Mouse (Mus musculus) urinary bladder, adult 2 months (tissue): ENCODE data around the gene Rab31. TPM values are rescaled to one million over a fixed set of nuclear protein-coding genes. Genes with fewer than 3 reads are reported as not detected.

Source experiments
- DNase-seq: peaks from one replicate; pipeline ENCODE4 v3.0.0; 2022; ENCODE audit warnings: low spot score
- polyA plus RNA-seq: library from polyadenylated mRNA; depleted of rRNA; stranded (reverse); fragments of >200 nt; gene quantifications from 2 replicates; pipeline ENCODE4 v1.2.3, GENCODE M21; 2012

Rab31 gene
- polyA plus RNA-seq, 1 experiment = 34.2 TPM

DNA sequence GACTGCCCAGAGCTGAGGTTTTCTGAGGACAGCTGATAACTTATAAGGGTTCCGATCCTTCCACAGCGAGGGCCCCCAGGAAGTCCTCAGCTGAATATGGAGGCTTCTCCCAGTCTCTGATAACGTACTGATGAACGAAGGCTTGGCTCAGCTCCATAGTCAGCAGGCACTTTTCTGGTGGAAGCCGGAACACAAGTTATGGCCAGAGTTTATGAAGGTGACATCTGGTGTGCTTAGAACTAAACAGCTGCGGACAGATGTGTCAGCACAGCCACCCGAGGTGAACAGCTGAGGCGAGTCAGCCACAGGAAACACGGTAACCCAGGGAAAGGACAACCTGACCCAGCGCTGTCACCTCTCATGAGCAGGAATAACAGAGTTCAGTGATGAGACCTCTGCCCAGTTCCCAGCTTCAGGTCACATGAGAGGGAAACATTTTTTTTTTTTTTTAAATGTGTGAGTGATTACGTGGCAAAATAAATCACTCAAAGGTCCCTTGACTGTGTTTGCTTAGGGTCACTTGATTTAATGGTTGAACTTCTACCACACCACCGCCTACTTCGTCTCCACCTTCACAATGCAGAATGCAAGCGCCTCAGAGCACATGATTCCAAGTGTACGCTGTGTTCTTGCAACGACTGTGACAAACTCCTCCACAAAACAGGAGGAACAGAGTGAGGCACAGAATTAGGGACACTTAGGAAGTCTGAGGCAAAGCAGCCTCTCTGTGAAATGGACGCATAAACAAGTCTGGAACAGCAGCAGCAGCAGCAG is 106.0 kb downstream of the Rab31 start:
- DNase-seq = no peak

DNA sequence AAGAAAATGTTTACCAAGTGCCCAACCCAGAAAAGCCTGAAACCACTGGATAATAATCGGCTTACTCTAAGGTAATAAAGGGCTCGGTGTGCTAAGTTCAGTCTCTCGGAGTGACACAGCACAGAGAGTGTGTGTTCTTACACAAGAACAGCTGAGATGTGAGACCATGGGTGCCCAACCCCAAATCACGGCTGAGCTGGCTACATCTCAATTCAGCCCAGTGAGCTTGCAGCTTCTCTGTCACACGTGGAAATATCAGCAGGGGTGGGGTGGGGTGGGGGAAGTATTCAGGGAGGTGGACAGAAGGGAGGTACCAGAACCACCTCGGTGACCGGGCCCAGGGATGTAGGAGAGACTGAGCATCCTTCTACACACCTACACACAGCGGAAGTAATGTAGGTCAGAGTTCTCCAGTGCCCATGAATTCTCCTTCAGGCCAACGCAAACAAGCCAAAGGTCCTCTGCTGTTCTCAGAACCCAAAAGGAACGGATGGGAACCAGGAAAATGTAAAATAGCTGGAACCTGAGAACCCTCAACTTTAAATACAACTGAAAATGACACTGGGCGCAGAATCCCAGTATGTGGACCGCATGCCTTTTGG is 106.7 kb downstream of the Rab31 start:
- no peak for DNase-seq

DNA sequence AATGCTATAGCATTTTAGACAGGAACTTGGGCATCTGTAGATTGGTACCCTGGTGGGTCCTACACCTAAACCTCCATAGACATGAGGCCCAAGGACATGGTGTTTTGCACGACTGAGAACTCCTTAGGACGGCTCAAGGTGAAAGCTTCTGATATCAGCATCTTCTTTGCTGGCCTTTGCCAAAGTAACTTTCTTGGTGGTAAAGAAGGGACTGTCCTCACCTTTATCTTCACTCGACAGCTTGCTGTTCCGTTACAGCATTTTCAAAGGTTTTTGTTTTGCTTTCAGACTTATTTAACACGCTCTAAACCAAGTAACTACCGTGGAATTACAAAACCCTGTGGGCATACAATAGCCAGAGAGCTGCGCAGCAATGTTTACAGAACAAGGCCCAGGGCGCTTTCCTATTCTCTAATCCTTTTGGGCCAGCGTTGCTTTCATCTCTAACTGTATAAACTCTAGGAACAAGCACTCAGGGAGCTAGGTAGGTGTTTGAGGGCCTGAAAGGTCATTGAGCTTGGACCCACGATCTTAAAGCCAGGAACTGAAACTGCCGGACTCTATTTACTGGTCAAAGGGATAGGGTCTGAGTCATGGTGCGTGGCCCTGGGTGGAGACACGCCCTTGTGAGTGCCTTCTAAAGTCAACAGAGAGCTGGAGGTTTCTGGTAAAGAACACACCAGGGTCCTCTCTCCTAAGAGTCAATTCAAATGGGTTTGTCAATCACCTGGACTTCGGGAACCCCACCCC is 109.0 kb downstream of the Rab31 start:
- DNase-seq = no peak

DNA sequence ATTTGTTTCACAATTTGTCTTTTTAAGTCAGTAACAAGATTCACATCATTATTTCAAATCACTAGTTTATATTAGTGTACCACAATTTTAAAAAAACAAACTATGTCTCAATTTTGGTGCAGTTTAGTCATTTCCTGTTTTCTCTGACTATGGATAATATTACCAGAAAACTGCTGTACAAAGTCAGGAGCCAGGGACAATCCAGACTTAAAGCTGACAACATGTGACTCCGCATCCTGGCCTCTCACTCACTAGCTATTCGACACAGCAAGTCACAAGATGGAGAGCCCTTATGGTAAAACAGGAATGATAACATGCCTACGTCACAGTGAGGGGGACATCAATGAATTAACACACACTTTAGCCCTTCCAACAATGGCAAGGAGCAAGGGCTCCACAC is 109.9 kb downstream of the Rab31 start:
- DNase-seq = no peak

DNA sequence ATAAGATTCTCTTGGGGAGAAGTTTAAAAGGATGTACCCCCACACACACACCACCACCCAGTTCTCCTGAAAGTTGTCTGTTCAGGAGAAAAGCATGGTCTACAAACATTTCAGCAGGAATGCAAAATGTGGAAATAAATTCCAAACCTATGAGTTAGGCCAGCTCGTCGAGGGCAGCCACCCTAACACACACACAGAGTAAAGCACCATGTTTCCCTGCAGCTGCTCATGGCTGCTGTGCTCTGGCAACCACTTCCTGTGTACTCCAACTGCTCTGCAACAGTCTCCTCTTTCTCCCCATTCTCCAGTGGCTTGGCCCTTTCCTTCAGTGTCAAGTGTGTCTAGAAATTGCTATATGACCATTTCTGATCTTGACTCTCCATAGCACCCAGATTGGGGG is 114.1 kb downstream of the Rab31 start:
- no peak for DNase-seq

DNA sequence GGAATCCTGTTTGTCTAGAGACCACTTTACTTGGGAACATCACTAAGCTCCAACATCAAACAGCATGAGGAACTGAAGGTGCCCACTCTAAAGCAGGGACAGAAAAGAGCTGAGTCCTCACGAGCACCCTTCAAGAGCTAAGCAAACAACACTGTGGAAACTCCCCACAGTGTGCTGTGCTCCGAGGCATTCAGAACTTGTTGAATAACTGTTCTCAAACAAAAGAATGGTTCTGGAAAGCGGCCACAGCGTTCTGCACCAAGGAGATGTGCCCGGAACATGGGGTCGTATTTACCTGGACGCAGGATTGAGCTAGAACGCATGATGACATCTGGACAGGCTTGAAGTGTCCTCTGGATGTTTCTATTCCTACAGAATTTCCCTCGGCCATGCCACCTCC is 114.6 kb downstream of the Rab31 start:
- no peak for DNase-seq

DNA sequence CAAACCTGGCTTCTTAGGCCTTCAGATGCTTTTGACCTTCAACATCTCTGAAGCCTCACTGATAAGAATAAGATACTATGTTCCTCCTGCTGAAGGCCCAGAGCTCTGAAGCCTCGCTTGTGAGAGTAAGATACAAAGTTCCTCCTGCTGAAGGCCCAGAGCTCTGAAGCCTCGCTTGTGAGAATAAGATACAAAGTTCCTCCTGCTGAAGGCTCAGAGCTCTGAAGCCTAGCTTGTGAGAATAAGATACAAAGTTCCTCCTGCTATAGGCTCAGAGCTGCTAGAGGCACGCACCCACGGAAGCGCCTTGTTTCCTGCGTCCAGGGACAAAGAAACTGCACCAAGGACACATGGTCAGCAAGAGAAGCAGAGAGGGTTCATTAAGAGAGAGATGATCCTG is 115.8 kb downstream of the Rab31 start:
- no peak for DNase-seq

DNA sequence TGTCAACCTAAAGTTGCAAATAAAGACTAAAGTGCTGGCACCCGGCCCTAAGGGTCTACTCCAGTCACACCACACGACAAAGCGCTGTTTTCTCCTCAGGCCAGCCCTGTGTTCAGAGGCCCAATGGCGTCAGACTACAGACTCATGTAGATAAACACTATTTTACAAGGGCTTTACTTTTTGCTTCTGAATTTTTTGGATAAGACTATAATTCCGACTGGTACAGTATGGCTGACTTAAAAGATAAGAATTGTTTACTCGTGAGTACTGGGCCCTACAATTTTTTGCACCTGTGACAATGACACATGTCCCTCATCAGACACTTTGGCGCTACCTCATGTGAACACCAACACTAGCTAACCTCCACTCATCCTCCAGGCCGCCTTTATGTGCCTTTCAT is 116.5 kb downstream of the Rab31 start:
- DNase-seq = no peak

DNA sequence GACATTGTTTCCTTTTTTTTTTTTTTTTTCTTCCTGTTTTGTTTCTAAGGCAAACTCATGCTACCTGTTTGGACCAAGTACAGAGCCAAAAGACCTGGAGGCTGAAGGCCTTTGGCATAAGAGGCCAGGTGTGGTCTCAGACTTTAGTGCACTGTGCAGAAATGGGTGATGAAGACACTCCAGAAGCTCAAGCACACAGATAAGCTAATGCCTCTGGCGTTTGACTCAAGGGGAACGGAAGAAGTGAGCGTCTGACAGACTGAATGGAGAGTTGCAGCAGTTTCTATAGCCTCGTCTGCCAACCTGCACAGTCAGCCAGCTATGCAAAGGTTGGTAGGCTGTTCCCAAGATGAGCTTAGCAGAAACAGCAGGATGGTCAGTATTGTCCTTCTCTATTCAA is 116.9 kb downstream of the Rab31 start:
- DNase-seq = no peak

DNA sequence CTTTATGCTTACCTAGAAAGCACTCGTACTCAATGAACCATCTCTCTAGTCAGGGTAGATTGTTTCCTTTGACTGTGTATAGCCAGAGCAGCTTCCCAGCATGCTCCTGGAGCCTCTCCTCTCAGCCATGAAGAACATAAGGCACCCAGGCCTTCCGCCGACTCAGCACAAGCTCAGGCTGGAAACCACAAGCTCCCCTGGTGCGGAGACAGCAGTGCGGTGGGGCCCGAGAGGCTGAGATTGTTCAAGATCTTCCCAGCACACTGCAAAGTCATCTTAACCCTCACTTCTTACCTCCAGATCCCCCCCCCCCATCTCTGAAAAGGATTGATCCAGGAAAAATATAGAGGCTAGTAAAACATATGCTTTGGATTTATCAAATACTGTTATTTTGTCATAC is 122.0 kb downstream of the Rab31 start:
- DNase-seq = no peak

DNA sequence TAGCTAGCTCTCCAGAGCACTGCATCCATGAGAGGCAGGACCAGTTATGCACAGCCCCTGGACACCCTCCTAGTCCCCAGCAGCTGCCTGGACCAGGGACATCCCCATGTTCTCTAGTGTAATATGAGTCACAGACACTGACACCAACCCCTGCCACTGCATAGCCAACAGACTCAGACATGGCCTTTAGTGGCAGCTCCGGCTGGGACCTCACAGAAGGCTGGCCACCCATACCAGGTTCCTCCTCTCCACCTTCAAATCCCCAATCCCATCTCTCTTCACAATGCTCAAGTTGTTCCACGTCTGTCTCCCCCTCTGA is 123.4 kb downstream of the Rab31 start:
- DNase-seq = no peak

DNA sequence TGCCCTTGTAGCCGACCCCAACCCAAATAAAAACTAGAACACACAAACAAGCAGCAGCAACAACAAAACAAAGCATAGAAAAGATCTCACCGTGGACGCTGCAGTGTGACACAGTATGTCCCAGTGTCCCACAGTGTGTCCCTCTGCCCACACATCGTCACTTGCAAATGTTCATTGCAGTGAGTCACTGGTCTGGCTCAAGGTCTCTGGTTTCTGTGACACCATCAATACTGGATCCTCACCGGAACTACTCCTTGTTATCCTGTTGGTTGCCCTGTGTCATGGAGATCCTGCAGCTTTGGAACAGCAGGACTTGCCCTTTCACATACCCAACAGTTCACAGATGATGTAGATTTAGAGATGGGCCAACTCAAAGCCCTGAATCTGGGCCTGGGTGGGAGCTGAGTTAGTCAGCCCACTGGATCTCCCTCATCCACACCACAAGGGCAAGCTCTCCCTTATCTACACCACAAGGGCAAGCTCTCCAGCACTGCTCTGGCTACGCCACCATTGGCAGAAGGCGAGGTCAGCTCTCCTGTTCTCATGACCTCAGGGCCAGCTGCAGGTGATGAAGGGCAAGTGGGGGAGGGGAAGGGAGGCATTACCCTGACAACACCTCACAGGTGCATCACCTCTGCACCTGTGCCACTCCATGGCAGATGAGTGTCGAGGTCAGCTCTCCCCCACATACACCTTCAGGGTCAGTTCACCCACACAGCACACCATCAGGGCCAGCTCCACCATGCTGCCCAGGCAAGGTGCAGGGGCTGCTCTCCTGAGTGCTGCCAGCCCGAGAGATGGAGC is 124.0 kb downstream of the Rab31 start:
- no peak for DNase-seq

DNA sequence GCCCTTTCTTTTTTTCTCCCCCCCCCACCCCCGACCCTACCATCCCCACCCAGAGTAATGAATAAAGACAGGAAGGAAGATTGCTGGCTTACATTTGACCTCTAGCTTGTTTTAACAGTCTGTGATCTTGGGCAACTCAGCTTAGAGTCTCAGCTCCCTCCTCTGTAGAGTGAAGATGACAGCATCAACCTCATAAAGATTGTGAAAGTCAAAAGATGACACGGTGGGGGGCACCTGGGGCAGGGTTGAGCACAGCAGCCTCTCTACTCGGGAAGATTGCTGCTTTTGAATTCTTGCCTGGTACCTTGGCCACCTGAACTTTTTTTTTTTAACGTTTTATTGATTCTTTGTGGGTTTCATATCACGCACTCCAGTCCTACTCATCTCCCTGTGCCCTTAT is 124.6 kb downstream of the Rab31 start:
- no peak for DNase-seq

DNA sequence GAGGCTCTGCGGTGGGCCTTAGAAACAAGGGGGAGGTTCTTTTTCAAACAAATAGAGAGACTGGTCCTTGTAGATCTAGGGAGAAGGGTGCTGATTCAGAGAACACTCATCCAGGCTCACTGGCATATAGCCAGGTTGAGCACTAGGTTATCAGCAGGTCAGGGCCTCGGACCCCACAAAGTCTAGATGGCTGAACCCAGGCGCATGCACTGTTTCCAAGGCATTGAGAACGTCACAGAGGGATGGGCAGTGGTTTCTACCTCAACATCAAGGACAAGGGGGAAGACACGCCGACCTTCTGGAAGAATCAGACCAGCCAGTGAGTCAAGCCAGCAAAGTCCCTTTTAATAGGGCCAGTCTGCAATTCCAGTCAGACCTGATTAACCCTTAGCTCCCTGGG is 125.3 kb downstream of the Rab31 start:
- DNase-seq = no peak

DNA sequence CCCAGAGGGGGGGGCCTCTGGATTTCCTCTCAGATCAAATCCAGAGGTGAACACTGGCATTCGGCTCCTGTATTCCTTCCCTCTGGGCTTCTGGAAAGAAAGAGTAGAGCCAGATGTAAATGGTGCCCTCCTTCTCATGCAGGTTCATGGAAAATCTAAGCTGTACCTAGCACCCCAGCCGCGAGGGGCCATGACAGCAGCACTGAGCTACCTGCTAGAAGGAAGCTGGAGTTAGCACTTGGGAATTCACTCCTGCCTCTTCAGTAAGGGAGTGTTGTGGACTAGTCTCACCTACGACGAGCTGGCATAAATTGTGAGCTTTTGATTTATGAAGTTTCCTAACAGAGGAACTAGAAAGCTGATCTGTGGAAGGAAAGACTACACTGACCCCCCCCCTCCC is 129.0 kb downstream of the Rab31 start:
- DNase-seq = no peak

DNA sequence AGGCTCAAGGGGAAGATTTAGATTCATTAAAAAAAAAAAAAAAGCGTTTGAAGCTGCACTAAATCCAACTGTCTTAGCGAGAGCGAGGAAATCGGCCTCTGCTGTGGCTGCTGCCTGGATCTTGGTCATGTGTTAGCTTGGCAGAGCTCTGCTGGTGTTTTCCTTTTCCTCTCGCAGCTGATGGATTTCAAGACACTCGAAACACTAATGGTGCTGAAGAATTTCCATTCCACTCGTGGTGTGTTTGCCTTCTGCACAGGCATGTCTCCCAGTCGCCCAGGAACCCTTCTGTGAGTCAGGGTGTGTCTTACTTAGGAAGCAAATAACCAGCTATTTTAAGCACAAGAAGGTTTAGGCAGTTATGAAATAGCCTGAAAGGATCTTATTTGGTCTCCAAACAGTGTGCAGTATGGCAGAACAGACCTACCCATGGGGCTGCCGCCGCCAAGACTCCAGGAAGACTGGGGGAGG is 129.5 kb downstream of the Rab31 start:
- no peak for DNase-seq

DNA sequence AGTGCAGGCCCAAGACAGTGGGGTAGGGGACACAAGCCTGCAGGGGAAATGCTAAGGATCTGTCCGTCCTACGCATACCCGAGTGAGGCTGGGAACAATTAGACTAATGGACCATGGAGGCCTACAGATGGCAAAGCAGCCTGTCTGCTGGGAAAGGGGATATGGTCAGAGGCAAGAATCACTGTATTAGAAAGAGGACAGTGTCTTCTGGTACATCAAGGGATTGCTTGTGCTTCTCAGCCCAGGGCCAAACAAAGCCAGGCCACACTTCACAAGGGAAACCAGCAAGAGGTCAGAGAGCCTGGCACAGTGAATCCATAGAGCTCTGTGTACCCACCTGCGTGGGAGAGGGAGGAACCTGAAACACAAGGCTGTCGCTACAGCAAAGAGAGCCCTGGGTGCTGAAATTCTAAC is 130.0 kb downstream of the Rab31 start:
- DNase-seq = no peak

DNA sequence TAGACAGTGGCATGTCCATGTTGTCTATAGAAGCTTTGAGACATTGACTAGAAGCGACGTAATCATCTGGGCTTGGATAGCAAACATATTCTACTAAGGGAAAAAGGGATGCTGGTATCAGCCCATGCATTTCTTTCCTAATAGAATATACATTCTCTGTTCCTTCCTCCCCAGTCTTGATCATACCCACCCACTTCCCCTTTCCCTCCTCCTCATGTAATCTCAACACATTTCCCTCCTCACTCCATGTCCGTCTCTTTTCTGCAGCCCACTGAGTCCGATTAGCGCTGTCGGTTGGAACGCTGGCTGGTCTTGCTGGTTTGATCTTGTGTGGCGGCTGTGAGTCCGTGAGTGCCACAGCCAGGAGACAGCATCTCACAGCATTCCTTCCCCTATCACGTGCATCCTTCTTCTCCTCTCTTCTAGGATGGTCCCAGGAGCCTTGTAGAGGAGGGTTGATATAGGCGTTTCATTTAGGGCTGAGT is 130.8 kb downstream of the Rab31 start, which contains the start of gene Txndc2:
Gene Txndc2 (minus strand): TSS at position 435 of the 485 bp plus-strand sequence.
- no peak for DNase-seq

DNA sequence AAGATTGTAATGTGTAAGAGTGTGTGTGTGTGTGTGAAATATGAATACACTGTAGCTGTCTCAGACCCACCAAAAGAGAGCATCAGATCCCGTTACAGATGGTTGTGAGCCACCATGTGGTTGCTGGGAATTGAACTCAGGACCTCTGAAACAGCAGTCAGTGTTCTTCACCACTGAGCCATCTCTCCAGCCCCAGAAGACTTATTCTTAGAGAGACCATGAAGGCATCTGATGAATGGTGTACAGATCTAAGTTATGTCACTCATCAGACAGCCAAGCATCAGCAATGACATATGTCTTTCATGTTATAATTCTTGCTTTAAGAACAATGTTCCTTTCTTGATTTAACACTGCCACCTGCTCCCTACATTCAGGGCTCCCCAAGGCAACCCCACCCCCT is 133.4 kb downstream of the Rab31 start:
- no peak for DNase-seq

DNA sequence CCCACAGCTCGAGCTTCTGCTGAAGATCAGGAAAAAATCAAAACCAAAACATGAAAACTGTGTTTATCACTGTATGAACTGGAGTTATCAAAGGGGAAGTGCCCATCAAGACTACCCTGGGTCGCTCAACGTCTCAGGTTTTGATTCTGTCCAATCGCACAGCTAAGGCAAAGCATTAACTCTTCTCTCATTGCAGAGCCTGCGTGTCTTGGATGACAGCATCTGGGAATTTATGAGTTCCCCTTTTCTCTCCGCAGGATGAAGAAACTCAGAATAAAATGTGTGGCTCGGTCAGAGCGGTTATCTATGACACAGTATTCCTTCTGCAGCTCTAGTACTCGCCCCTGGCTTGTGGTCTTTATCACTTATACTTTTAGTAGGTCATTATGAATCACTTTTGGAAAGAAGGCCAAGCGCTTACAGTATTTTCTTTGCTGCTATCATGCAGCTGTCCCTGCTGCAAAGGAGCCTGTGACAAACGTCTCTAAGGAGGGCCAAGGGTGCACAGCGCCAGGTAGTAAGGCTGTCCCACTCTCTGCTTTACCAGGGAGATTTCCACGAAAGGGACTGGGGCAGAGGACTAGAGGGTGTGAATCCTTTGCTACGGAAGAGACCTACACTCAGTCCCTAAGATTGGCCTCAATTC is 136.7 kb downstream of the Rab31 start:
- DNase-seq = no peak

DNA sequence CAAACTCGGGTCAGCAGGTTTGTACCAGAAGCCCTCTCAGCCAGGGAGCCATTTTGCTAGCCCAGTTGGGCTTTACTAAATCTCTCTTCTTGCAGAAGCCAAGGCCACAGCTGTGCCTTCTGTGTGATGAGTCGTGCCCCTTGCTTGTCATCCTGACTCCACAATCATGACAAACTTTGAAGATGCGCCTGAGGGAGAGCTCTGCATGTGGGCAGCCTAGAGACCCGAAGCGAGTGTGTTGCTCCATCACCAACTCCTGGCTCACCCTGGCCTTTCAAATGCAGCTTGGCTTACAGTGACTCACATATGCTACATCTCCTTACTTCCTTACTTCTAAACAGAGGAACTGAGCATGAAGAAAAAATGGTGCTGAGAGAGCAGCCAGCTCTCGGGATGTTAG is 142.6 kb downstream of the Rab31 start:
- no peak for DNase-seq
